Mouse (Mus musculus) hematopoietic multipotent progenitor cell, adult 10-12 weeks (in vitro differentiated cells): Measurements from ENCODE around the gene Cldn7. TPM values are rescaled to one million over a fixed set of nuclear protein-coding genes. Genes with fewer than 3 reads are reported as not detected.

ENCODE experiments used
- polyA plus RNA-seq: library from polyadenylated mRNA; stranded (reverse); fragments of >175 nt; gene quantifications from 2 replicates; pipeline ENCODE4 v1.2.3, GENCODE M21; 2012; ENCODE audit warnings: low replicate concordance

Gene Cldn7
- 0.27 and 0.88 TPM in 2 replicates for polyA plus RNA-seq

DNA sequence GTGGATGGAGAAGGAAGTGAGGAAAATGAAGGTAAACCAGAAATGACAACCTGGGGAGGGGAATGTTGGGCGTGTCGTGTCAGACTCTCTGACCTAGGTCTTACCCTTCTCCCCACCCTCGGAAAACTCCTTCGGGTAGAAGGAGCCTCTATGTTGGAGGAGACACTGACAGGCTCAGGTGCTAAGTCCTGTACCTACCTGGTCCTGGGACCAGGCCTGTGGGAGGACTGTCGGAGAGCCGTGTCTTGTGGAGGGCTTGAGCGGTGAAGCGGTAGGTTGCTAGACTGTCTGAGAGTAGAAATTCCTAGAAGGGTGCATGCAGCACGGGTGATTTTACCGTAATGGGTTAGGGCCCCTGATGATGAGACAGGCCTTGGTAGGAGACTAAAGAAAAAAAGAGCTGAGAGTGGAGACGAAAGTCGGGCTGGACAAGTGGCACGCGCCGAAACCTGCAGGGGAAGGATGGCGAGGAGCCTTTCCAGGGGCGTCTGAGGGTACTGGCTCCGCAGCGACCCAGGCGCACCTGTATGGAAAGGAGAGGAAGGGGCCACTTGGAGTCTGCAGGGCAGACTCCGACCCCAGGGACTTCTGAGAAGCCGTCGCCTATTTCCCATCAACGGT, at the start of gene Cldn7:
TSS of gene Cldn7 (plus strand) at position 130 of the 621 bp plus-strand sequence.

DNA sequence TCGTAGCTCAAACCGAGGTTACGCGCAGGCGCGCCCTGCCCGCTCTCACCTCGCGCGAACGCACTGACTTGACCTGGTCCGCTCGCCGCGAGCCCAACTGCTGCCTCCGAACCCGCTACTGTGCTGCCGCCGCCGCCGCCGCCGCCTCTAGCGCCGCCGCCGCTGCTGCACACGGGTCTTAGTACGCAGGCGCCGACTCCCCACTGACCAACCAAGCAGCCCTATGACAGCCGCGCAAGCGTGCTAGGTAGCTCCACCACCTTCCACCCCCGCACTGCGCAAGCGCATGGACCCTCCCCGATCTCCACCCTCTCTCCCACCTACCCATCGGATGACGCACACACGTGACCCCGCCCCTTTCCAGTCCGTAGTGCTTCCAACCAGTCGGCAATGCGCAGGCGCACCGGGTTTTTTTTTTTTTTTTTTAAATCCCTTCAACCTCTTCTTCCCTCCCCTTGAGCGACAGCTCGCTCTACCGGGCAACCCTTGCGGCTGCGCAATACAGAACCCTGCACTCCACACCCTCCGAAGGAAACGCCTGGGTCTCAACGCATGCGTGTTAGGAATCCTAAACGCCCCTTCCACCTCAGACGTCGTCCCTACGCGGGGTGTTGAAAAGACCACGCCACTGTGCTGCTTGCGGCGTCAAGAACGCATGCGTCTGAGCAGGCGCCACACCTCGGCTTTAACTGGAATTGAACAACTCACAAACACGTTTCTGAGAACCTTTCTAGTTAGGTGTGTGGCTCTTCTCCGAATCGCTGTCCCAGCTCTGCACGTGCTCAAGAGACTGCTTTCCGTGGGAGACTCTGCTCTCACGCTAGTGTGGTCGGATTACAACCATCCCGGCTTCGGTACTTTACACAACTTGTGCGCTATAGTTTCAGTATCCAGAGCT, 43.2 kb upstream of the Cldn7 start, which contains the start of gene Eif5a:
TSS of gene Eif5a (minus strand) at position 845 of the 898 bp plus-strand sequence.

DNA sequence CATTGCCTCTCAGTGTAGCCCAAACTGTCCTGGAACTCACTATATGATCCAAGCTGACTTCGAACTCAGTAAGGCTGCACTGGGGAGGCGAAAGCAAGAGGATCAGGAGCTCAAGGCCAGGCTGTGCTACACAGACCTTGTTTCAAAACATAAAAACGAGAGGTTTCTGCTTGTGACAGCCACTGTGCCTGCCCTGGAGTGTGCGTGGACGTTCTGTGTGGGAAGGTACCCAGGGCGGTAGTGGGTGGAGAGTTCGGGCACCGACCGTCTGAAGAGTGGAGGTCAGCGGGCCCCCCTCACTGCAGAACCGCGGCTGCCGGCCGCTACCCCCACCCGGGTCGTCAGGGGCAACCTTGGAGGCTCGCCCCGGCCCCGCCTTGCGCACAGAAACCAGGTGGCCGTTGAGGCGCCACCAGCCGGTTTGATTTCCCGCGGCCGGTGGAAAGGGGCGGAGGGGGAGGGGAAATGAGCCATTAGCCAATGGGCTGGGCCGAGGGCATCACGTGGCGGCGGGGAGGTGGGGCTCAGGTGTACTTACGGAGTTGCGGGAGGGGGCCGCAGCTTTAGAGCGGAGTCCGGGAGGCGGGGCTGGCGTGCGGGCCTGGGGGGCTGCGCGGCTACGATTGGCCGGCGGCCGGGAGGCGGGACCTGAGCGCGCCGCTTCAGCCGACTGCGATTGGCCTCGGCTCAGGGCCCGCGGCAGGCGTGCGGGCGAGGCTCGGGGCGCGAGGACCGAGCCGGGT, 29.3 kb upstream of the Cldn7 start, which contains the start of gene Ybx2:
TSS of gene Ybx2 (plus strand) at position 660 of the 743 bp plus-strand sequence.

DNA sequence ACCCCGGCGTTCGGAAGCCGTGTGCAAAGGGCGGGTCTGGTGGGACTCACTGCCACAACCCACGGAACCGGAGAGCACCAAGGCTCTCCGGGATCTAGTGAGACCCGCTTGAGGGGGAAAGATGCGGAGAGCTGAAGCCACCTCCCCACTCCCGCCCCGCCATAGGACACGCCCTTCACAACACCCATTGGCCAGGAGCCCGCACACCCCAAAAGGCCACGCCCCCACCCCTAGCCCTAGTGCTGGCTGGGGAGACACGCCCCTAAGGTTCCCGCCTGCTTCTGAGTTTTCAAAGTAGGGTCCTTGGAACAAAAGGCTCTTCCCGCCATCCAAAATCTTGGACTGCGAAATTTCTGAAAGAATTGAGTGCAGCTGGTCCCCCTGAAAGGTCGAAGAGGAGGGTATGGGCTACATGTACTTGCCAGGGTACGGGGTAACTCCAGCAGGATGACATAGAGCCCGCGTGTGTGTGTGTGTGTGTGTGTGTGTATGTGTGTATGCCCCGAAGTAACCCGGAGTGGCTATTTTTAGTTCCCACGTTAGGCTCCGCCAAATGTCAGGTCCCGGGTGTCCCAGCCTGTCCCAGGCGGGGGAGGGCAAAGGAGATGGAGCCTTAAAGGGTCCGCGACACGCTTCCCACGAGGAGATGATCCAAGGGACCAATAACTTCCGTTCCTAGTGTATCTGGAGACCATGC, 16.4 kb upstream of the Cldn7 start, which contains the start of gene Slc2a4:
TSS of gene Slc2a4 (minus strand) at position 123 of the 697 bp plus-strand sequence.

DNA sequence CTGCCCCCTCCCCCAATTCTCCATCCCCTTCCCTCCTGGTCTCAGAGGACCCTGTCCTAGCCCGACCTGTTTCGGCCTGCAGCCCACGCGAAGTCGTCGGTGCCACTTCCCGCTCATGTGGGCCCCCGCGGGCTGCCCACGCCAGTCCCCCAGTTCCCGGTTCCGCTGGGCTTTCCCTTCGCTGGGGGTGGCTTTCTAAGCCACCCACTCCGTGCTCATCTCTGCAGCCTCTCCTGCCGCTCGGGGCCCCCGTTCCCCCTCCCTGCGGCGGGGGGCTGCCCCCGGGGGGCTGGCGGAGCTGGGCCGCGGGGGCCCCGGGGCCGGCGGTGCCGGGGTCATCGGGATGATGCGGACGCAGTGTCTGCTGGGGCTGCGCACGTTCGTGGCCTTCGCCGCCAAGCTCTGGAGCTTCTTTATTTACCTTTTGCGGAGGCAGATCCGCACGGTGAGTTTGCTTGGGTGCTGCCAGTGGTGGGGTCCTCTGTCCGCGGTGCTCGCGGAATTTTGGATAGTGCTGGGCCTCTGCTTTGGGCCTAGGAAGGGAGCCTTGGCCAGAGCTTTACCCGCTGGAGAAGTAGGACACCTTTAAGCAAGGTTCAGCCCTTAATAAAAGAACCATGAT, 16.7 kb downstream of the Cldn7 start, which contains the start of gene Ctdnep1:
TSS of gene Ctdnep1 (plus strand) at position 16 of the 622 bp plus-strand sequence.

DNA sequence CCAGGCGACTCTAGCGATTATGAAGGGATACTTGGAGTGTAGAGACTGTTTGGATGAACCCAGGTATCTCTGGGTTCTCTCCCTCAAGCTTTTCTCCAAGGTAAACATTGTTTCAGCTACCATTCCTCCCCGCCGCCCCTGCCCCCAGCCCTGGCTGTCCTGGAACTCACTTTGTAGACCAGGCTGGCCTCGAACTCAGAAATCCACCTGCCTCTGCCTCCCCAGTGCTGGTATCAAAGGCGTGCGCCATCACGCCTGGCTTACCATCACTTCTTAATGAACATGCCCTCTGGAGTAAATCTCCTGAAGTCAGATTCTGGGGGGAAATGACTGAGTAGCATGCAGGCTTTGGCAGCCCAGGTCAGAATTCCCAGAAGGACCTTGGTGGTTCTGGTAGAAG, 17.6 kb downstream of the Cldn7 start, which contains the start of gene Elp5:
TSS of gene Elp5 (minus strand) at position 293 of the 400 bp plus-strand sequence.

DNA sequence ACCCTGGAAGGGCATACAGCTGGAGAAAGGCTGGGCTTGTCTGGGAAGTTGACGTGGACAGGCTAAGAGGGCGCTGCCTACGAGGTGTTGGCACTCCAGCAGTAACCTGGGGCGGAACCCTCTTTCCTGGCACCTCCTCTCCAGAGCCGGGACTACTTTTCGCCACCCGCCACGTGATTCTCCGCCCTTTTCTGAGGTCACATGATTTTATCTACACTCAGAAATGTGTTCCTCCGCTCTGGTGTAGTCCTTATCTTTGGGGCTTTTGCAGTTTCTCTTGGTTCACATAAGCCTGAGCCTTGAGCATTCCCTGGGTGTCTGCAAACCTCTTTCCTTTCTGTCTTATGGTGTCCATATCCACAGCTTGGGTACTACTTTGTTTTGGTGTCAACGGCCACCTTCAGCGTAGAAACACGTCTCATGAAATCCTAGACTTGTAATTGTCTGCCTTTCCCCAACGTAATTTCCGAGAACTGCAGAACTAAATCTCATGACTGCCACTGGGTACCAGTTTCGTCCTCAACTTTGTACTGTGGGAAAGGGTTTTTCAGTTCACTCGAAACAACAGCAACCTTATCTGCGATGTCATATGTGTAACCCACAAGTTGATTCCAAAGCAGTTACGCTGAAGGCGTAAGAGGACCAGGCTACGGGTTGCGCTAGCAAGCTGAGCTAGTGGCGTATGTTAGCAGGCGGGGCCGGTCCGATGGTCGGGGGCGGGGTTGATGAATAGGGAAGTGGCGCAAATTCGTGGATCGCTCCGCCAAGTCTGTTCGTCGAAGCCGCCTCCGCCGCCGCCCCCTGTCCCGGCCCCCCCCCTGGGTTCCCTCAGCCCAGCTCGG, 26.5 kb downstream of the Cldn7 start, which contains the start of gene Gabarap:
TSS of gene Gabarap (plus strand) at position 294 of the 842 bp plus-strand sequence.

DNA sequence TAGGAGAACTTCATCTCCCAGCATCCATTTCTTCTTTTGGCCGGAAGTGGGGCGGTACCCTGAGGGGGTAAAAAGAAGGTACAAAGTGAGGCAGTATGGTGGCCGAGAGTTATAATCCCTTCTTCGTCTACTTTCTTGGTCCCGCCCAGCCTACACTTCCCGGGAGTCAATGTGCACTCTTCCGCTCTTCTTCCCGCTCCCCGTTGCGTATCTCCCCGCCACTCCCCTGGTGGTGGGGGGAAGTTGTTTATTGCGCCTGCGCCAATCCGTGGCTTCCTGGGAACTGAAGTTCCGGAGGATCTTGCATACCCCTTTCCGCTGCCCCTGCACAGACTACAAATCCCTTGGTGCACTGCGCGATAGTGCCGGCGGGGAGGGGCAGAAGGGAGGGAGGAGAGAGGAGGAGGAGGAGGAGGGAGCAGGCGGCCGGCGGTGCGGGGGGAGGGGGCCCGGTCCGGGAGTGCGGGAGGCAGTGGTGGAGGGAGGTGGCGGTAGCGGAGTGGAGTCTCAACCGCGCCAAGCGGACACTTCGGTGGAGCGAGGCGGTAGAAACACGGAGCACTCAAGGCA, 30.9 kb downstream of the Cldn7 start, which contains the start of gene Phf23:
TSS of gene Phf23 (plus strand) at position 387 of the 570 bp plus-strand sequence.

DNA sequence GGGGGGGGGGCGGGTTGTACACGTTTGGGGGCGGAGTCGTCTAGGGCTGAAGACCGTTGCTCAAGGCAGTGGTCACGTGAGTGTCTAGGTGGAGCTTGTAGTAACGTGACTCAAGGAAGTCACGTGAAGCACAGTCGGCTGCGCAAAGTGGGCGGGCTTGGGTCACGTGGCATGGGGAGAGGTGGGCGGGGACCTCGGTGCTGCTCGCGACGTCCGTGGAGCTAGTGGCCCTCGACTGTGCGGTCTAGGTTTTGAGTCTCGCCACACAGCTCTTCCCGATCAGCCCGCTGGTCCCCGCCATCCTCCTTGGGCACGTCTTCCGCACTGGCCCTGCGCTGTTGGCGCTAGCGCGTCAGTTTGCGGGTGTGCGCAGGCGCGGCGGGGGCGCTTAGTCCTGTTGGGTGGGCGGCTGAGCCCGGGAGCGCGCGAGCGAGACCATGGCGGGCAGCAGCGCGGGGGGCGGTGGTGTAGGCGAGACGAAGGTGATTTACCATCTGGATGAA, 35.9 kb downstream of the Cldn7 start, which contains the start of gene Dvl2:
TSS of gene Dvl2 (plus strand) at position 200 of the 503 bp plus-strand sequence.

DNA sequence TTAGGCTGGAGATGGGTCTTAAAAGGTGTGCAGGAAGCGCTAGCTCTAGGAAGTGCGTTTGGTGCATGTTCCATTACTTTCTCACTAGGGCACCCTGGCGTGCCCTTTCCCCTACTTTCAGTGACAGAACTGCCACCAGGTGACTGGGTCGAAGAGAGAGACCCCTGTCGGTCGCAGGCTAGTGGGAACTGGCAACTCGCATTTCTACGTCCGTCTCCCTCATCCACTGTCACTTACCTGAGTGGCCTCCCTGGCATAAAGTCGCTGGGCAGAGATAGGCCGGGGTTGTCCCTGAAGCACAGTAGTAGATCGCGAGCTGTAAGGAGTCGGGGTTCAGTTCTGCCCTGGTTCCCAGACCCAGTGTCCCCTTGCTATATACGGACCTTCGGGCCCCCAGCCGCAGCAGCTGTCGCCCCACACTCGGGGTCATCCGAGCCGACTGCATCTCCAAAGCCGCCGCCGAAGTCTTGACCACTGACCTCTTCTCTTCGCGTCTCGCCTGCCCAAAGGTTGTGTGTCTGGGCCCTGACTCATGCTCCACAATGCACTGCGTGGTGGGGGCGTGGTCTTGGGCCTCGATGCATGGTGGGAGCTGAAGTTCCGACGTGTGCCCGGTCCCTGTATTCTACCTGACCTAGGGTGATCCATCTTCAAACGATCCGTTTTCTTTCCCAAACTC, 50.4 kb downstream of the Cldn7 start, which contains the start of gene Acadvl:
TSS of gene Acadvl (minus strand) at position 532 of the 679 bp plus-strand sequence.

DNA sequence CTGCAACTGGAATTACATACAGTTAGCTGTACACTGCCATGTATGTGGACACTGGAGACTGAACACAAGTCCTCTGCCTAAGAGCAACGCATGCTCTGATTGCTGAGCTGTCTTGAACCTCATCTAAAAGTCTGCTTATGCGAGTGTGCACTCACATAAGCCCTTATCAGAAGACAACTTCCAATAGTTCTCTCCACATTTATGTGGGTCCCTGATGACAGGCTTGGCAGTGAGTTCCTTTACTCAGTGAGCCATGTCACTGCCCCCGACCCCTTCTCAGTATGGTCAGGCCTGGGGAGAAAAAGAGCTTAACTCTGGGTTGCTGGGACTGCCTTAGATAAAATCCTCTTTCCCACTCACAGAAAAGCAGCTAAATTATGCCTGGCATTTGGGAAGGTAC, 52.1 kb downstream of the Cldn7 start, which contains the start of gene Dlg4:
TSS of gene Dlg4 (plus strand) at position 274 of the 400 bp plus-strand sequence.

Other genes starting within 250 kb of the Cldn7 start
- gene Polr2a, start 206.1 kb upstream of the Cldn7 start, polyA plus RNA-seq = 127 and 149 TPM in 2 replicates
- not detected in 2 replicates for gene Slc35g3, start 202.8 kb upstream of the Cldn7 start, polyA plus RNA-seq
- gene Zbtb4, start 198.9 kb upstream of the Cldn7 start, polyA plus RNA-seq = 133 and 229 TPM in 2 replicates
- 2.3 and 2.5 TPM in 2 replicates for gene Chrnb1, start 168.8 kb upstream of the Cldn7 start, polyA plus RNA-seq
- 0.86 and 1.1 TPM in 2 replicates for gene Fgf11, start 162.9 kb upstream of the Cldn7 start, polyA plus RNA-seq
- gene Tmem102, start 159.2 kb upstream of the Cldn7 start, polyA plus RNA-seq = 0.17 and 0.45 TPM in 2 replicates
- not detected in 2 replicates for gene Gm39566, start 149.5 kb upstream of the Cldn7 start, polyA plus RNA-seq
- gene Spem2, start 146.3 kb upstream of the Cldn7 start, polyA plus RNA-seq = not detected in 2 replicates
- not detected in 2 replicates for gene Spem1, start 142.6 kb upstream of the Cldn7 start, polyA plus RNA-seq
- 3.5 and 7.7 TPM in 2 replicates for gene Nlgn2, start 127.0 kb upstream of the Cldn7 start, polyA plus RNA-seq
- gene Tmem256, start 126.3 kb upstream of the Cldn7 start, polyA plus RNA-seq = 239 and 507 TPM in 2 replicates
- gene Plscr3, start 118.4 kb upstream of the Cldn7 start, polyA plus RNA-seq = 37.9 and 61.0 TPM in 2 replicates
- gene Tnk1, start 106.0 kb upstream of the Cldn7 start, polyA plus RNA-seq = 1.7 TPM in 1 of 2 replicates, not detected in the other
- not detected in 2 replicates for gene Tmem95, start 86.8 kb upstream of the Cldn7 start, polyA plus RNA-seq
- 3.0 and 3.7 TPM in 2 replicates for gene Kctd11, start 83.4 kb upstream of the Cldn7 start, polyA plus RNA-seq
- 193 and 275 TPM in 2 replicates for gene Acap1, start 69.2 kb upstream of the Cldn7 start, polyA plus RNA-seq
- 1.1 and 1.5 TPM in 2 replicates for gene 2810408A11Rik, start 63.8 kb upstream of the Cldn7 start, polyA plus RNA-seq
- gene Neurl4, start 63.7 kb upstream of the Cldn7 start, polyA plus RNA-seq = 67.4 and 137 TPM in 2 replicates
- 109 and 212 TPM in 2 replicates for gene Gps2, start 50.9 kb upstream of the Cldn7 start, polyA plus RNA-seq
- gene Eif5a, start 42.8 kb upstream of the Cldn7 start, polyA plus RNA-seq = 938 and 1,043 TPM in 2 replicates
- 0.54 and 2.7 TPM in 2 replicates for gene Ybx2, start 29.0 kb upstream of the Cldn7 start, polyA plus RNA-seq
- gene Slc2a4, start 16.6 kb upstream of the Cldn7 start, polyA plus RNA-seq = 15.8 TPM in 1 of 2 replicates, not detected in the other
- gene Ctdnep1, start 16.4 kb downstream of the Cldn7 start, polyA plus RNA-seq = 123 and 255 TPM in 2 replicates
- gene Elp5, start 17.7 kb downstream of the Cldn7 start, polyA plus RNA-seq = 11.9 and 17.1 TPM in 2 replicates
- gene Gabarap, start 26.4 kb downstream of the Cldn7 start, polyA plus RNA-seq = 344 and 452 TPM in 2 replicates
- gene Phf23, start 31.0 kb downstream of the Cldn7 start, polyA plus RNA-seq = 67.4 and 84.5 TPM in 2 replicates
- 49.3 and 51.4 TPM in 2 replicates for gene Dvl2, start 35.8 kb downstream of the Cldn7 start, polyA plus RNA-seq
- gene Acadvl, start 50.6 kb downstream of the Cldn7 start, polyA plus RNA-seq = 24.5 and 32.0 TPM in 2 replicates
- gene Dlg4, start 52.2 kb downstream of the Cldn7 start, polyA plus RNA-seq = 12.5 and 18.5 TPM in 2 replicates
- gene Asgr1, start 89.3 kb downstream of the Cldn7 start, polyA plus RNA-seq = not detected in 2 replicates
- gene Asgr2, start 127.9 kb downstream of the Cldn7 start, polyA plus RNA-seq = 0.13 and 0.17 TPM in 2 replicates
- 0.10 TPM in 1 of 2 replicates, not detected in the other for gene Mgl2, start 165.6 kb downstream of the Cldn7 start, polyA plus RNA-seq
- 1.1 and 2.2 TPM in 2 replicates for gene Clec10a, start 191.4 kb downstream of the Cldn7 start, polyA plus RNA-seq
- gene Slc16a11, start 248.0 kb downstream of the Cldn7 start, polyA plus RNA-seq = 0.42 and 1.8 TPM in 2 replicates